Mouse (Mus musculus) C2C12 (cell line): ENCODE results near the gene Lmbr1l. TPM values are rescaled to one million over a fixed set of nuclear protein-coding genes. Genes with fewer than 3 reads are reported as not detected.

Experiments used
- H3K27me3 ChIP-seq: one replicate; pipeline ENCODE4 v1.6.1; 2011; ENCODE audit not compliant: control insufficient read depth, insufficient read depth, insufficient read length
- H3K36me3 ChIP-seq: one replicate; pipeline ENCODE4 v1.6.1; 2011; ENCODE audit not compliant: control insufficient read depth, insufficient read depth
- H3K4me3 ChIP-seq: one replicate; pipeline ENCODE4 v1.5.1; 2011; ENCODE audit warnings: mild to moderate bottlenecking, control low read depth; ENCODE audit not compliant: poor library complexity, insufficient read depth, severe bottlenecking
- H3K79me2 ChIP-seq: one replicate; pipeline ENCODE4 v1.6.1; 2011; ENCODE audit not compliant: control insufficient read depth, insufficient read depth
- H3K79me3 ChIP-seq: one replicate; pipeline ENCODE4 v1.6.1; 2011; ENCODE audit warnings: low read depth, control low read depth
- H3ac ChIP-seq: one replicate; pipeline ENCODE3; 2011; ENCODE audit warnings: low read depth; ENCODE audit not compliant: control insufficient read depth, insufficient read length
- CEBPB ChIP-seq: IDR thresholded peaks from one replicate; pipeline ENCODE4 v1.6.1; 2011; ENCODE audit warnings: low read depth, mild to moderate bottlenecking, control low read depth, moderate library complexity
- CTCF ChIP-seq: IDR thresholded peaks from one replicate; pipeline ENCODE4 v1.5.1; 2011; ENCODE audit not compliant: control insufficient read depth, insufficient read depth, insufficient read length
- FOSL1 ChIP-seq: IDR thresholded peaks from one replicate; pipeline ENCODE4 v1.8.0; 2011; ENCODE audit warnings: mild to moderate bottlenecking, low read length; ENCODE audit not compliant: poor library complexity, insufficient read depth, severe bottlenecking
- MAX ChIP-seq: IDR thresholded peaks from one replicate; pipeline ENCODE4 v1.6.1; 2011; ENCODE audit warnings: mild to moderate bottlenecking, control low read depth
- MYOD1 ChIP-seq: IDR thresholded peaks from one replicate; pipeline ENCODE4 v1.6.1; 2011; ENCODE audit warnings: low read depth; ENCODE audit not compliant: control insufficient read depth, insufficient read length
- MYOG ChIP-seq: IDR thresholded peaks from one replicate; pipeline ENCODE4 v1.6.1; 2011; ENCODE audit not compliant: control insufficient read depth, insufficient read length; ENCODE audit errors: extremely low read depth
- USF1 ChIP-seq: IDR thresholded peaks from one replicate; pipeline ENCODE4 v1.6.1; 2011; ENCODE audit warnings: low read depth, mild to moderate bottlenecking, control low read depth, moderate library complexity
- polyA plus RNA-seq: library from polyadenylated mRNA; unstranded; fragments of >200 nt; fragmentation: generic; extraction: Trizol; gene quantifications from one replicate; pipeline ENCODE4 v1.2.1, GENCODE M21; 2012; ENCODE audit warnings: missing spikeins

Lmbr1l gene
- polyA plus RNA-seq, 1 experiment = 18.0 TPM

DNA sequence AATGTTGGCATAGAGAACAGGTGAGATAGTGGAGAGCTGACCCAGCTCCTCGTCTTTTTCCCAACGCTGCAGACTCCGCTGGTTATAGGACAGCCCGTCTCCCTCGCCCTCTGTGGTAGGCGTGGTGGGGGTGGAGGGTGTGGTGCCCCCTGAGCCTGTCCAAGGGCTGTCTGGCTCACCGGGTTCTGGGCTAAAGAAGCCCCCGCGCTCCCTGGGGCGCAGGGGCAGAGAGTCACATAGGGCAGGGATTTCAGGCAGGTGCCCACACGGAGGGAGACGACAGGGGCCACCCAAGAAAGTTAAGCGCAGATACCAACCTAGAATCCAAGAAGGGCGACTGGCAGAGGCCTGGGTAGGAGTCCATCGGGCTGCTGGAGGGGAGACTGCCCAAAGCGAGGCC is 63.8 kb downstream of the Lmbr1l start:
- H3K27me3 ChIP-seq = no peaks in the 10 kb centered on the region
- TF ChIP-seq CEBPB (no peak), MYOG (no peak), CTCF (no peak), USF1 (no peak), FOSL1 (no peak), MAX (no peak), MYOD1 (no peak)
- no peak overlapping the region for H3K4me3 ChIP-seq
- peaks cover 28% of the 10 kb centered on the region for H3K79me2 ChIP-seq
- H3K79me3 ChIP-seq = peaks cover 5% of the 10 kb centered on the region
- H3K36me3 ChIP-seq = peaks cover 100% of the 10 kb centered on the region
- H3ac ChIP-seq = no peak overlapping the region

Other genes with a start within 250 kb of the Lmbr1l start
- gene Rnd1, start 240.8 kb downstream of the Lmbr1l start, polyA plus RNA-seq = 10.5 TPM
- gene Ccdc65, start 210.0 kb downstream of the Lmbr1l start, polyA plus RNA-seq = 0.48 TPM
- 103 TPM for gene Fkbp11, start 190.0 kb downstream of the Lmbr1l start, polyA plus RNA-seq
- gene Arf3, start 155.0 kb downstream of the Lmbr1l start, polyA plus RNA-seq = 126 TPM
- 14.5 TPM for gene Wnt10b, start 140.1 kb downstream of the Lmbr1l start, polyA plus RNA-seq
- 0.09 TPM for gene Wnt1, start 128.4 kb downstream of the Lmbr1l start, polyA plus RNA-seq
- 0.11 TPM for gene Ddn, start 108.7 kb downstream of the Lmbr1l start, polyA plus RNA-seq
- 132 TPM for gene Prkag1, start 86.7 kb downstream of the Lmbr1l start, polyA plus RNA-seq
- gene Kmt2d, start 47.0 kb downstream of the Lmbr1l start, polyA plus RNA-seq = 23.8 TPM
- 9.7 TPM for gene Rhebl1, start 23.7 kb downstream of the Lmbr1l start, polyA plus RNA-seq
- 0.16 TPM for gene Dhh, start 19.7 kb downstream of the Lmbr1l start, polyA plus RNA-seq
- gene Tuba1b, start 16.3 kb upstream of the Lmbr1l start, polyA plus RNA-seq = 3,512 TPM
- gene Gm49450, start 35.3 kb upstream of the Lmbr1l start, polyA plus RNA-seq = 0.22 TPM
- 2,758 TPM for gene Tuba1a, start 35.5 kb upstream of the Lmbr1l start, polyA plus RNA-seq
- gene Tuba1c, start 111.7 kb upstream of the Lmbr1l start, polyA plus RNA-seq = 976 TPM
- 1.3 TPM for gene Prph, start 136.9 kb upstream of the Lmbr1l start, polyA plus RNA-seq
- 49.0 TPM for gene Troap, start 156.3 kb upstream of the Lmbr1l start, polyA plus RNA-seq
- 0.07 TPM for gene C1ql4, start 169.6 kb upstream of the Lmbr1l start, polyA plus RNA-seq
- 0.74 TPM for gene Dnajc22, start 174.9 kb upstream of the Lmbr1l start, polyA plus RNA-seq
- gene Spats2, start 207.7 kb upstream of the Lmbr1l start, polyA plus RNA-seq = 25.4 TPM